8 mouse cellular contexts compared by ENCODE assay signal in genomic region chr9:108080168-108080567, GRCm38 (mm10). TPM values are rescaled to one million over a fixed set of nuclear protein-coding genes. Genes with fewer than 3 reads are reported as not detected.
DNase-seq lines count a peak whose midpoint lies in the region; ATAC-seq and TF ChIP-seq lines count a peak whose summit lies in the region.

Gene Mst1, plus strand, starts transcription at chr9:108080436.

- H3K4me1 ChIP-seq in lung, embryonic 14.5 days (ENCODE audit: insufficient read depth), result no peaks in the 10 kb centered on the region
- H3K4me1 ChIP-seq in embryonic facial prominence, embryonic 13.5 days, result peaks cover 22% of the 10 kb centered on the region
- peaks cover 51% of the 10 kb centered on the region for H3K4me1 ChIP-seq in limb, embryonic 10.5 days
- H3K4me1 ChIP-seq in olfactory bulb, adult 2 months (ENCODE audit: control insufficient read depth, insufficient read depth, low read length), result peaks cover 17% of the 10 kb centered on the region

- TF ChIP-seq CTCF in lung, embryonic 14.5 days (IDR thresholded peaks at IDR 0.05; ENCODE audit: low read depth), result no peak
- no peak for TF ChIP-seq CTCF in olfactory bulb, adult 2 months (IDR thresholded peaks at IDR 0.05; ENCODE audit: insufficient read depth, low read depth, low read length)

- peak within 1 kb of the TSS; percentile 73 for H3K4me2 ChIP-seq in lung, embryonic 14.5 days
- peak within 1 kb of the TSS; percentile 82 for H3K4me2 ChIP-seq in embryonic facial prominence, embryonic 13.5 days

- ATAC-seq in lung, embryonic 14.5 days (ENCODE audit: insufficient read depth), result peak; percentile 28; the same call in 1 of the 2 replicates
- ATAC-seq in embryonic facial prominence, embryonic 13.5 days (ENCODE audit: insufficient number of reproducible peaks, insufficient read depth, low FRiP score, low TSS enrichment, low read depth), result no peak

- TF ChIP-seq POLR2A in olfactory bulb, adult 2 months (IDR thresholded peaks at IDR 0.05; ENCODE audit: insufficient read depth, low read depth, low read length), result no peak

- H3K9ac ChIP-seq in lung, embryonic 14.5 days, result peak within 1 kb of the TSS; percentile 95
- peak within 1 kb of the TSS; percentile 98 for H3K9ac ChIP-seq in embryonic facial prominence, embryonic 13.5 days

- H3K27me3 ChIP-seq in lung, embryonic 14.5 days (ENCODE audit: insufficient read depth, low read length), result peaks cover 26% of the 10 kb centered on the region
- peaks cover 44% of the 10 kb centered on the region for H3K27me3 ChIP-seq in embryonic facial prominence, embryonic 13.5 days
- H3K27me3 ChIP-seq in limb, embryonic 10.5 days (ENCODE audit: low read depth, poor library complexity, severe bottlenecking), result peaks cover 54% of the 10 kb centered on the region

- H3K27ac ChIP-seq in lung, embryonic 14.5 days (ENCODE audit: low read depth), result peak within 1 kb of the TSS; percentile 42; the same call in 1 of the 2 replicates
- no peak within 1 kb of the TSS for H3K27ac ChIP-seq in embryonic facial prominence, embryonic 13.5 days
- peak within 1 kb of the TSS; percentile 90 for H3K27ac ChIP-seq in limb, embryonic 10.5 days
- no peak within 1 kb of the TSS for H3K27ac ChIP-seq in olfactory bulb, adult 2 months (ENCODE audit: insufficient read depth, low read depth, low read length)

- WGBS in lung, embryonic 14.5 days, result 74% methylated on average over 5 of the region's 5 CpGs
- WGBS in embryonic facial prominence, embryonic 13.5 days, result 65% methylated on average over 5 of the region's 5 CpGs
- 74% methylated on average over 5 of the region's 5 CpGs for WGBS in limb, embryonic 10.5 days
- 75% methylated on average over 5 of the region's 5 CpGs for WGBS in olfactory bulb, adult 2 months

- peak within 1 kb of the TSS; percentile 85 for H3K4me3 ChIP-seq in lung, embryonic 14.5 days (ENCODE audit: low read depth, low read length)
- H3K4me3 ChIP-seq in embryonic facial prominence, embryonic 13.5 days, result peak within 1 kb of the TSS; percentile 92
- H3K4me3 ChIP-seq in limb, embryonic 10.5 days, result peak within 1 kb of the TSS; percentile 85
- H3K4me3 ChIP-seq in olfactory bulb, adult 2 months (ENCODE audit: insufficient read depth, low read depth, low read length), result peak within 1 kb of the TSS; percentile 68

- no peak for DNase-seq in lung, embryonic 14.5 days
- DNase-seq in lung, postnatal 36 days, result no peak
- no peak for DNase-seq in limb, embryonic 10.5 days (ENCODE audit: low spot score)
- no peak for DNase-seq in frontal cortex, adult 2 months (ENCODE audit: extremely low spot score in 1 of 2, low spot score in 1 of 2)
- DNase-seq in yolk sac, embryonic 10.5 days (ENCODE audit: low spot score), result no peak
- DNase-seq in ovary, postnatal 10 days (ENCODE audit: low spot score), result no peak

- H3K9me3 ChIP-seq in lung, embryonic 14.5 days (ENCODE audit: low read depth, low read length), result no peaks in the 10 kb centered on the region
- H3K9me3 ChIP-seq in embryonic facial prominence, embryonic 13.5 days, result no peaks in the 10 kb centered on the region
- no peaks in the 10 kb centered on the region for H3K9me3 ChIP-seq in limb, embryonic 10.5 days (replicated peaks)

- peaks cover 16% of the 10 kb centered on the region; the same call in 1 of the 2 replicates for H3K36me3 ChIP-seq in lung, embryonic 14.5 days (ENCODE audit: insufficient read depth)
- peaks cover 13% of the 10 kb centered on the region for H3K36me3 ChIP-seq in embryonic facial prominence, embryonic 13.5 days
- peaks cover 16% of the 10 kb centered on the region for H3K36me3 ChIP-seq in limb, embryonic 10.5 days

RNA-seq across cellular contexts. Expression of gene Mst1, which starts in this region (rescaled TPM):
- polyA plus RNA-seq in lung, embryonic 14.5 days (2014; fragmentation: Nextera tagmentation; extraction: Ambion mirVana), result 0.18 and 0.20 TPM in 2 replicates
- 0.38 and 1.0 TPM in 2 replicates for polyA plus RNA-seq in embryonic facial prominence, embryonic 13.5 days (2015; fragmentation: Nextera tagmentation; extraction: Ambion mirVana)
- polyA plus RNA-seq in limb, embryonic 10.5 days (2016; fragmentation: Nextera tagmentation; extraction: Ambion mirVana), result 0.54 and 0.74 TPM in 2 replicates
- polyA plus RNA-seq in olfactory bulb, adult 2 months (2012; ENCODE audit: insufficient read depth, insufficient read length, low replicate concordance, missing spikeins), result not detected in 2 replicates
- polyA plus RNA-seq in frontal cortex, adult 2 months (2012; rRNA removed), result 0.04 and 0.19 TPM in 2 replicates

Comparison
In these comparisons a context has a peak if more than half of its experiments do, and no peak if none do; other contexts are left out.
1. Peak in ATAC-seq, H3K4me3 ChIP-seq, H3K27ac ChIP-seq, H3K9ac ChIP-seq and H3K4me2 ChIP-seq in lung, embryonic 14.5 days; RNA of the gene not detected or under 1 TPM.